Mouse (Mus musculus) midbrain, embryonic 11.5 days (tissue): ENCODE measurements around the gene Mlst8. TPM values are rescaled to one million over a fixed set of nuclear protein-coding genes. Genes with fewer than 3 reads are reported as not detected.

Experiments used
- ATAC-seq: fragments of 200-750 bp; cut with Nextera tagmentation; 2 replicates; pipeline ENCODE4 v1.8.0; 2017; ENCODE audit warnings: moderate TSS enrichment, moderate library complexity; ENCODE audit not compliant: low FRiP score
- DNase-seq: peaks from one replicate; pipeline ENCODE4 v3.0.0; 2015; ENCODE audit warnings: low spot score; ENCODE audit errors: missing footprints
- H3K27ac ChIP-seq: fragments of 300-500 bp; sonication (generic); 2 replicates; pipeline ENCODE4 v1.5.1; 2014; ENCODE audit warnings: low read depth, low read length
- H3K27me3 ChIP-seq: fragments of 300-500 bp; sonication (generic); 2 replicates; pipeline ENCODE4 v1.6.1; 2014; ENCODE audit warnings: mild to moderate bottlenecking, low read length, moderate library complexity, mixed read lengths; ENCODE audit not compliant: control insufficient read depth, insufficient read depth
- H3K36me3 ChIP-seq: fragments of 300-500 bp; sonication (generic); 2 replicates; pipeline ENCODE4 v1.6.1; 2014; ENCODE audit warnings: mild to moderate bottlenecking, low read length, moderate library complexity, mixed read lengths; ENCODE audit not compliant: control insufficient read depth, insufficient read depth
- H3K4me1 ChIP-seq: fragments of 300-500 bp; sonication (generic); 2 replicates; pipeline ENCODE4 v1.6.1; 2014; ENCODE audit warnings: low read length; ENCODE audit not compliant: control insufficient read depth, insufficient read depth
- H3K4me2 ChIP-seq: fragments of 300-500 bp; sonication (generic); 2 replicates; pipeline ENCODE4 v1.6.1; 2014; ENCODE audit warnings: mild to moderate bottlenecking, moderate library complexity
- H3K4me3 ChIP-seq: fragments of 300-500 bp; sonication (generic); 2 replicates; pipeline ENCODE4 v1.5.1; 2014; ENCODE audit warnings: low read depth, low read length
- H3K9ac ChIP-seq: fragments of 300-500 bp; sonication (generic); 2 replicates; pipeline ENCODE4 v1.6.1; 2014; ENCODE audit warnings: low read length
- H3K9me3 ChIP-seq: fragments of 300-500 bp; sonication (generic); 2 replicates; pipeline ENCODE4 v1.6.1; 2016; ENCODE audit warnings: low read length; ENCODE audit not compliant: control insufficient read depth
- WGBS: fragments of 180-500 bp; shearing (Covaris S2); extraction: QIAGEN DNeasy Blood & Tissue Kit; methylation state at CpG from one replicate; pipeline ENCODE4 v1.1.7; 2014; 5-methylcytosine and 5-hydroxymethylcytosine counted together
- polyA plus RNA-seq: library from polyadenylated mRNA; unstranded; fragments of >200 nt; fragmentation: Nextera tagmentation; extraction: Ambion mirVana; gene quantifications from 2 replicates; pipeline ENCODE4 v1.2.1, GENCODE M21; 2014

The Mlst8 gene
- polyA plus RNA-seq, 1 experiment from 2014 or later: 30.3 TPM

DNA sequence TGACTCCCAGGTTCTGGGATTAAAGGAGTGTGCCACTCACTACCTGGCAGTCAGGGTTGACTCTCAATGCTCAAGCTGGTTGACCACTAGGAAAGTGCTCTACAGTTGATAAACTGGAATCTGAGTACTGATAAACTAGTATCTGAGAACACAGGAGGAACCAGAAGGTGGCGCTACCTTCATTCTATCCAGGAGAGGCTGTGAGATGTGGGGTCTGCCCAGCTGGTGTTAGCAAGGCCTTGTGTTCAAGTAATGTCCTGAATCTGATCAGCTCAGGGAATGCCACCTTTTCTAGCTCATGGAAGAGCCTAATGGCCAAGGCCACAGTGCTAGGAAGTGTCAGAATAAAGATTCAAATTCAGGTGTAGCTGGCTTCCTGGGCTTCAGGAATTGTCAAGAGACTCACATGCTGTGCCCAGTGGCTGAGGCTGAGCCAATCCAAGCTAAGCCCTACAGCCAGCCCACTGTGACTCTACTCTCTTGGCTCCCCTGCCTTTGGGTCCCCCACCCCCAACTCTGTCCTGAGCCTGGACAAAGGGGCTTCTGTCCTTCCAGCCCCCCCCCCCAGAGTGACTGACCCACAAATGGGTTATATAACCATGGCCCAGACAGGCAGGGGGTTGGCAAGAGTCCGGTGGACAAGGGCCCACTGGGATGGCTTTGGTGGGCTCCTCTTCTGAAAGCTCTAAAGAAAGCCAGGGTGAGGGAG, 15.9 kb upstream of the Mlst8 start:
- Histone ChIP-seq H3K36me3 (peaks cover 3% of the 10 kb centered on the region; the same call in 1 of the 2 replicates), H3K27me3 (no peaks in the 10 kb centered on the region), H3K9ac (no peak overlapping the region), H3K4me3 (no peak overlapping the region), H3K9me3 (no peaks in the 10 kb centered on the region), H3K4me2 (no peak overlapping the region), H3K27ac (no peak overlapping the region), H3K4me1 (peaks cover 6% of the 10 kb centered on the region)
- 48% methylated on average over 2 of the region's 2 CpGs for WGBS
- DNase-seq (no peak), ATAC-seq (no peak)

DNA sequence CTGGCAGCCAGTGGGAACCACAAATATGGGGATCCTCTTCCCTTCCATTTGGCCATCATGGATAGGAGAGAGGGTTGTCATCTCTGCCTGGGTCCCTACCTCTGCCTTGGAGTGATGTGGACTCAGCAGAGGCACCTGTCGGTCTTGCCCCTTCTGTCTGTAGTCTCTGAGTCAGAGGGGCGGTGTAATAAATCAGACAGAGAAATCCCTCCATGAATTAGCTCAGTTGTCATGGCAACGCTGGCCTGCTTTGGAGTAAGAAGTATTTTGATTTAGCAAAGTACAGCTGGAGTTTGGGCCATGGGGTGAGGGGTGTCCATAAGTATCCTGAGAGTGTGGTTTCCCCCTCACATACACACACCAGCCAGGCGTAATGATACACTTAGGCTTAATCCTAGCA, 11.5 kb upstream of the Mlst8 start:
- H3K27ac ChIP-seq: no peak overlapping the region
- no peak overlapping the region for H3K4me3 ChIP-seq
- no peaks in the 10 kb centered on the region for H3K9me3 ChIP-seq
- H3K9ac ChIP-seq: no peak overlapping the region
- H3K27me3 ChIP-seq: peaks cover 3% of the 10 kb centered on the region; the same call in 1 of the 2 replicates
- no peaks in the 10 kb centered on the region for H3K36me3 ChIP-seq
- no peak overlapping the region for H3K4me2 ChIP-seq
- ATAC-seq (no peak), DNase-seq (no peak)
- WGBS: 73% methylated on average over 4 of the region's 4 CpGs
- peaks cover 18% of the 10 kb centered on the region for H3K4me1 ChIP-seq

DNA sequence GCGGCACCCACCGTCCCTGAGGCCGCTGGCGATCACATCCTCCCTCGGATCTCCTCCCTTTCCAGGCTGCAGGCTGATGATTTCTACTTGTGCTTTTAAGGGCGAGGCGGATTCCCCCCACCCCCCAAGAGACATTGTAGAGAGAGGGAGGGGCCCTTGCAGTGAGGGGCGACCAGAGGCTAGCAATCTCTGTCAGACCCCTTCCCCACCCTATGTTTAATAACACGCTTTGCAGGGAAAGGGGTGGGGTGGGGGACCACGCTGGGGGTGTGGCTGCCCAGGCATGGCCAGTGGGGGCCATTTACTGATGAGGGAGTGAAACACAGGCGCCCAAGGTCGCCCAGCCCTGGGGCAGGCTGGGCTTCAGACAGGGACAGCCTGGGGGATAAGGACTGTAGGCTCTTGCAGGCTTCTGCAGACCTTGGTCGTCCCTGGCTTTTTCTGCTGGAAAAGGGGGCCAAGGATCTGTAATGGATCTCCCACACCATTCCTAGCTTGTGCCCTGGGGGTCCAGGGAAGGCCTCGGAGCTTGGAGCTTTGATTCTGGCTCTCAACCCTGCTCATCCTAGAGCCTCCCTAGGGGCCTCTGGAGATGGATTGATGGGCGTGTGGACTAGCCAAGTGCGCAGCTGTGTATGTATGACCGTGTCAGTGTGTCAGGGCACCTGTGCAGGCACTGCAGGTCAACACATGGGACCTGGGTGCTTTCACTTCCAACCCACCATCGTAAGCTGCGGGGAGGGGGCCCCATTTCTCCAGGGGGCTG, 10.6 kb upstream of the Mlst8 start:
- Histone ChIP-seq H3K4me3 (peak overlapping the region; percentile 71), H3K4me1 (peaks cover 18% of the 10 kb centered on the region), H3K4me2 (peak overlapping the region; percentile 87), H3K36me3 (no peaks in the 10 kb centered on the region), H3K9ac (peak overlapping the region; percentile 90), H3K9me3 (no peaks in the 10 kb centered on the region), H3K27ac (peak overlapping the region; percentile 80), H3K27me3 (peaks cover 3% of the 10 kb centered on the region; the same call in 1 of the 2 replicates)
- ATAC-seq (peak; percentile 52), DNase-seq (no peak)
- 18% methylated on average over 19 of the region's 19 CpGs for WGBS

DNA sequence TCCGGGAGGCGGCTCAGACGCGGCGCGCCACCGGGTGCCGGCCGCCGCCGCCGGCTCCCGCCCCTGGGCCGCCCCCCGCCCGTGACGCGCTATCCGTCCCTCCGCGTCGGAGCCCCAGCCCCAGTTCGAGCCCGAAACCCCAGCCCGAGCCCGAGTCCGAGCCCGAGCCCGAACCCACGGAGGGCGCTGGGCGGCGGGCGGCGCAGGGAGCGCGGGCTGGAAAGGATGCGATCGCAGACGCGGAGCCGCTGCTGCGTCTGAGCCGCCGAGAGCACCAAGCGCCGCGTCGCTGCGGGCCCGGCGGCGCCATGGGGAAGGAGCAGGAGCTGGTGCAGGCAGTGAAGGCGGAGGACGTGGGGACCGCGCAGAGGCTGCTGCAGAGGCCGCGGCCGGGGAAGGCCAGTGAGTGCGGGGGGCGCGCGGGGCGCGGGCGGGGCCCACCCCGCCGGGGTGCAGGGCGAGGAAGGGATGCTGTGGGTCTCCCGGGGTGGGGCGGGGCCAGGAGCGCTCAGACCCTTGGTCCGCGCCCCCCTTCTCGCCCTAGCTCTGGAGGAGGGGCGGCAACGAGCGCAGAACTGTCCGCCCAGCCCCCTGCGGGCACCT, 9.9 kb upstream of the Mlst8 start:
- Histone ChIP-seq H3K4me1 (peaks cover 18% of the 10 kb centered on the region), H3K4me3 (peak overlapping the region; percentile 71), H3K27me3 (peaks cover 3% of the 10 kb centered on the region; the same call in 1 of the 2 replicates), H3K9ac (peak overlapping the region; percentile 90), H3K9me3 (no peaks in the 10 kb centered on the region), H3K36me3 (no peaks in the 10 kb centered on the region), H3K4me2 (peak overlapping the region; percentile 87), H3K27ac (peak overlapping the region; percentile 80)
- ATAC-seq (peak; percentile 84), DNase-seq (peak; percentile 94)
- under 1% methylated on average over 53 of the region's 81 CpGs for WGBS

DNA sequence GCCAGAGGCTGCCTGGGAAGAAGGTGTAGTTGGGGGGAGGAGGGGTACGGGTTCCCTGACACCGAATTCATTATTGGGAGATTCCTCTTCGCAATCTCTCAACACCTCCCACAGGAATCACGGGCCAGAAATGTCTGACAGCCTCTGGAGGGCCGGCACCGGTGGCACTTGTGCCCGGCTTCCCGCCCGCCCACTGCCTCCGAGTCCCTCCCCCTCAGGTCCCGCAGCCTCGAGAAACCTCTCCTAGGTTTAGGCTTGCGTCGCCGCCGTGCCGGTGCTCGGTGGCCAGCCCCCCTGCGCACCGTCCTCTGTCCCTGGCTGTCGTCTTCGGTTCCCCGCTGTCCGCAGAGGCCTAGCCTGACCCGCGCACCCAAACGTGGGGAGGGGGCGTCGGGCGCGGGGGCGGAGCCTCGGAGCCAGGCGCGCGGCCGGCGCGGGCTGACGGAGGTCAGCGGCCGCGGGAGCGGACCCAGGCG, 9.3 kb upstream of the Mlst8 start, which contains the start of gene Caskin1:
Gene Caskin1, plus strand, starts transcription at position 416 of the 476 bp plus-strand sequence.
- Histone ChIP-seq H3K4me3 (peak within 1 kb of the TSS; percentile 71), H3K27ac (peak within 1 kb of the TSS; percentile 80), H3K4me2 (peak within 1 kb of the TSS; percentile 87), H3K4me1 (peaks cover 18% of the 10 kb centered on the region), H3K9me3 (no peaks in the 10 kb centered on the region), H3K9ac (peak within 1 kb of the TSS; percentile 90), H3K27me3 (peaks cover 3% of the 10 kb centered on the region; the same call in 1 of the 2 replicates), H3K36me3 (no peaks in the 10 kb centered on the region)
- DNase-seq (peak; percentile 94), ATAC-seq (peak; percentile 67)
- WGBS: under 1% methylated on average over 44 of the region's 45 CpGs

DNA sequence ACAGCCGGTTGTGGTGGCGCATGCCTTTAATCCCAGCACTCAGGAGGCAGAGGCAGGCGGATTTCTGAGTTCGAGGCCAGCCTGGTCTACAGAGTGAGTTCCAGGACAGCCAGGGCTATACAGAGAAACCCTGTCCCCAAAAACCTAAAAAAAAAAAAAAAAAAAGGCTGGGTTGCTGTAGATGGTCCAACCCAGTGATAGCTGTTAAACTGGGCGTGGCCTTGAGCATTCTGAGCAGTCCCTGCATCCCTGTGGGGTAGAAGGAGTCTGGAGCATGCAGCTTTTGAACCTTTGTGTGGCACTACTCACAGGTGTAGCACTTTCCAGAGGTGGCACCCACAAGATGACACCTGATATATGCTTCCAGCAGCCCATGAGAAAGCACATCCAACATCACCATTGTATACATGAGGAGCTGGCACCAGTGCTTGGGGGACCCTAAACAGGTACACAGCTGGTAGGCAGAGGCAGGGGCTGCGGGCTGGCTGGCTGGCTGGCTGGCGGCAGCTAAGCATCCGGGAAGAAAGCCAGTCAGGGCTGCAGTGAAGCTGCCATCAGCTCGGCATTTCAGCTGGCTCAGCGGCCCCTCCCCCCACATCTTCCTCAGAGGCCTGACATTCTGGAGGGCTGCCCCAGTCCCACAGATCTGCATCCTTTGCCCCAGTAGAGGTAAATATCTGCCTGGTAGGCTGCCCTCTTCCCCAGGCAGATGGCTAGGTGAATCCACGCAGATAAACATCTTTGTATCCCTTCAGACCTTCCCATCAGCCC, 6.4 kb upstream of the Mlst8 start:
- H3K4me2 ChIP-seq: no peak overlapping the region
- H3K9ac ChIP-seq: peak overlapping the region; percentile 33; the same call in 1 of the 2 replicates
- no peak for ATAC-seq

DNA sequence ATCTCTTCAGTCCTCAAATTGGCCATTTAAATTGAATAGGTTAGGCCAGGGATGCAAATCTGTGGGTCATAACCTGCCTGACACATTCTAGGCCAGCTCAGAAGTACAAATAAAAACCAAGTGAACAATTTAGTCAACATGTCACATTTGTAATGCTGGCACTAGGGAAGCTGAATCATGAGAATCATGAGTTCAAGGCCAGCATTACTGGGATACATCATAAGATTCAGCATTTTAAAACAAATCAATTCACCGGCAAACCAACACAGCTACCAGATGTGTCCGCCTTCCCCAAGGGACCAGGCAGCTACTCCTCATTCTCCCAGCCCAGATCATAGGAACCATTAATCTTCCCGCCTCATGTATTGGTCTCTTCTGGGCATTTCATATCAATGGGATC, 4.6 kb upstream of the Mlst8 start:
- 85% methylated on average over 3 of the region's 3 CpGs for WGBS
- Histone ChIP-seq H3K36me3 (no peaks in the 10 kb centered on the region), H3K27ac (no peak overlapping the region), H3K4me3 (no peak overlapping the region), H3K9ac (no peak overlapping the region), H3K4me2 (no peak overlapping the region), H3K27me3 (0 out of 2 replicates have a peak, but pooled peaks cover 3% of the 10 kb centered on the region), H3K4me1 (peaks cover 6% of the 10 kb centered on the region), H3K9me3 (no peaks in the 10 kb centered on the region)
- ATAC-seq (no peak), DNase-seq (peak; percentile 60)

More for the DNA sequence above, 6.4 kb upstream of the Mlst8 start:
- Histone ChIP-seq H3K27ac (no peak overlapping the region), H3K4me1 (peaks cover 15% of the 10 kb centered on the region), H3K27me3 (peaks cover 3% of the 10 kb centered on the region; the same call in 1 of the 2 replicates), H3K4me3 (no peak overlapping the region), H3K9me3 (no peaks in the 10 kb centered on the region), H3K36me3 (no peaks in the 10 kb centered on the region)
- no peak for DNase-seq
- WGBS: 51% methylated on average over 11 of the region's 11 CpGs

DNA sequence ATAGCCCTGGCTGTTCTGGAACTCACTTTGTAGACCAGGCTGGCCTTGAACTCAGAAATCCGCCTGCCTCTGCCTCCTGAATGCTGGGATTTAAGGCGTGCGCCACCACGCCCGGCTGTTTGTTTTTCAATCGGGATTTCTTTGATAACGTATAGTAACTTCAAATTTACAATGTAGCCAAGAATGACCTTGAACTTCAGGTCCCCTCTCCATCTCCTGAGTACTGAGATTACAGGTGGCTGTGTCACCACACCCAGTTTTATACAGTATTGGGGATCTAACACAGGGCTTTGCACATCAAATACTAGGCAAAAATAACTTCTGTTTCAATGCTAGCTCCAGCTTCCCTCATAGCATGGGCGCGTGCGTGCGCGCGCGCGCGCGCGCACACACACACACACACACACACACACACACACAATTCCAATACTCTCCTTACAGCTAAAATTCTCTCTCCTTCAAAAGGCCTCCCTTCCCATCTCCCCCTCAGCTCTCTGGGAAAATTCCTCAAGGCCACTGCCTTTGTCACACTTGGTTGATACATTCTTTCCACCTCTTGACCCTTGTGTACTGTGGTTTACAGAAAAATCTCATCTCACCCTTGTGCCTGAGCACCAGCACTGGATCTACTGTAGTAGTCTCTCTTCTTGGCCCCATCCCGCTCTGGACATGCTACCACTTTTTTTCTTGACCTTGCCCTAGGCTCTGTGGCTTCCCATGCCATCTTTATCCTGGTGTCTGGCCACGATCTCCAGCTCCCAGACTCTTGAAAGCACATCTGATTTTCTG, 2.3 kb upstream of the Mlst8 start:
- Histone ChIP-seq H3K9ac (no peak overlapping the region), H3K9me3 (no peaks in the 10 kb centered on the region), H3K4me1 (peaks cover 8% of the 10 kb centered on the region), H3K4me3 (no peak overlapping the region), H3K27ac (no peak overlapping the region), H3K4me2 (no peak overlapping the region), H3K36me3 (peaks cover 3% of the 10 kb centered on the region; the same call in 1 of the 2 replicates), H3K27me3 (no peaks in the 10 kb centered on the region)
- DNase-seq: peak; percentile 69
- 94% methylated on average over 20 of the region's 20 CpGs for whole genome bisulfite sequencing
- no peak for ATAC-seq
